Mouse (Mus musculus) kidney, postnatal 4 days (tissue): ENCODE measurements around the gene Epb41l4b.

Experiments used
- DNase-seq, 2 experiments: peaks; one replicate each; pipeline ENCODE4 v3.0.0; 2021; ENCODE audit warnings: mixed read lengths in 2 of 2

Gene Epb41l4b

GRCm38 (mm10) chr4:57058623-57059022 is 84.6 kb downstream of the Epb41l4b start:
- DNase-seq: no peak

- DNase-seq: no peak
Observed at GRCm38 (mm10) chr4:57057637-57058036, 85.6 kb downstream of the Epb41l4b start.

- no peak for DNase-seq
Observed at GRCm38 (mm10) chr4:57055635-57056034, 87.6 kb downstream of the Epb41l4b start.

GRCm38 (mm10) chr4:57049281-57049921 is 93.8 kb downstream of the Epb41l4b start:
- no peak for DNase-seq

- DNase-seq: no peak
Observed at GRCm38 (mm10) chr4:57048566-57048965, 94.7 kb downstream of the Epb41l4b start.

- DNase-seq: peak in 1 of 2 experiments; percentile 22
Observed at GRCm38 (mm10) chr4:57046160-57046571, 97.1 kb downstream of the Epb41l4b start.

- DNase-seq: no peak
Observed at GRCm38 (mm10) chr4:57043621-57044020, 99.6 kb downstream of the Epb41l4b start.

GRCm38 (mm10) chr4:57041661-57042060 is 101.6 kb downstream of the Epb41l4b start:
- DNase-seq: no peak

GRCm38 (mm10) chr4:57041211-57041610 is 102.0 kb downstream of the Epb41l4b start:
- DNase-seq: no peak

GRCm38 (mm10) chr4:57040481-57040880 is 102.8 kb downstream of the Epb41l4b start:
- peak in 1 of 2 experiments; percentile 48 for DNase-seq

GRCm38 (mm10) chr4:57039127-57040031 is 103.9 kb downstream of the Epb41l4b start:
- peak; percentile 24 to 50 for DNase-seq

- DNase-seq: no peak
Observed at GRCm38 (mm10) chr4:57037554-57037953, 105.7 kb downstream of the Epb41l4b start.

- no peak for DNase-seq
Observed at GRCm38 (mm10) chr4:57034169-57034568, 109.1 kb downstream of the Epb41l4b start.

- DNase-seq: no peak
Observed at GRCm38 (mm10) chr4:57031440-57031839, 111.8 kb downstream of the Epb41l4b start.

GRCm38 (mm10) chr4:57027954-57028353 is 115.3 kb downstream of the Epb41l4b start:
- DNase-seq: no peak

GRCm38 (mm10) chr4:57023527-57023926 is 119.7 kb downstream of the Epb41l4b start:
- no peak for DNase-seq

- DNase-seq: peak in 1 of 2 experiments; percentile 15
Observed at GRCm38 (mm10) chr4:57021288-57021687, 121.9 kb downstream of the Epb41l4b start.

GRCm38 (mm10) chr4:57017229-57017628 is 126.0 kb downstream of the Epb41l4b start:
- peak; percentile 88 to 90 for DNase-seq

- no peak for DNase-seq
Observed at GRCm38 (mm10) chr4:57016366-57017171, 126.7 kb downstream of the Epb41l4b start.

GRCm38 (mm10) chr4:57015032-57015431 is 128.2 kb downstream of the Epb41l4b start:
- no peak for DNase-seq

GRCm38 (mm10) chr4:57011454-57012046 is 131.7 kb downstream of the Epb41l4b start:
- DNase-seq: no peak

- DNase-seq: no peak
Observed at GRCm38 (mm10) chr4:57010919-57011318, 132.3 kb downstream of the Epb41l4b start.

- no peak for DNase-seq
Observed at GRCm38 (mm10) chr4:57010425-57010824, 132.8 kb downstream of the Epb41l4b start.
